Mouse (Mus musculus) cerebellum, adult 9-11 months (tissue): ENCODE results near the gene Rnasel.

ENCODE experiments used
- DNase-seq: peaks from one replicate; pipeline ENCODE4 v3.0.0; 2022

Rnasel gene

DNA sequence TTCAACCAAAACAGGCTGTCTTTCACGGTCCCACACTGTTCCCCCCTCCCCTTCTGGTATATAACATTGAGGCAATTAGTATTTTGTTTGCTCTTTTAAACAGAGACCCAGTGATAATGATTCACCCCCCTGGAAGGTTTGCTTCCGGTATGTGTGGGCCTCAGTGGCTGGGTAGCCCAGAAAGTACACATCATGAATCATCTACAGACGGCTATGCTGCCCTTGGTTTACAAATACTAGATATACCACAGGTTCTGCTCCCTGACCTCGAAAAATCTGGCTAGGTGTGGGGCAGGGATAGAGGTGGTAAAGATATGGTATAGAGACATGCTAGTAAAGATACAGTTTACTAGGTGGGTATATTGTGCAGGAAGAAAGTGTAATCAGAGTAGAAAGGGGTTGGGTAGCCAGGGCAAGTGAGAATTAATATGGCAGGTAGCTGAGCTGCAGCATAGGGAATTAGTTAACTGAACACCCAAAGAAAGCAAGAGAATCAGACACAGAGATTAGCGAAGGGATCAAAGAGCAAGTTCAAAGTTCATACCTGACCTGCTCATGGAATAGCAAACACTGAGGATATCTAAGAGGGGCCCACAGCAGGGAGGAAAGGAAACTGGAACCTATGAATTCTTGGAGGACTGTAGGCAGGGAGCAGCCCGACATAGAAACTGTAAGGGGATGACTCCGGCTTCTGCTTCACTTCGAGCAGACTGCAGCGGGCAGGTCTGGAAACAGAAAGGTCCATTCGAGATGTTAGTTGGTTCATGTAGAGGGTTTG, 21.0 kb downstream of the Rnasel start:
- DNase-seq, result no peak

DNA sequence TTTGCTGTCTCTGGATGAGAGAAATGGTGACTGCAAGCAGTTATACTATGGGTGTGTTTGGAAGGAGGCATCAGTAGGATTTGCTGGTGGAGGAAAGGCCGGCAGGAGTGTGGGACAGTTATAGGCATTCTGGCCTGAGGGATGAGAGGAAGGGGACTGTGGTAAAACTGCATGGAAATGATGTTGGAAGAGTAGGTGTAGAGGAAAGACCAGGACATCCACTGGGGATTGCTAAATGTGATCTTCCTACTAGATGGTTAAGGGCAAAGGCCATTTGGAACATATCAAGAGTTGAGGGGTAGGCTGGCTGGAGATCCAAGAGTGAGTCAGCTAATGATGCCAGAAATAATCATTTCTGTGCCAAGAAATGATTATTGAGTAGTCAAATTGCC, 21.5 kb downstream of the Rnasel start:
- no peak for DNase-seq

DNA sequence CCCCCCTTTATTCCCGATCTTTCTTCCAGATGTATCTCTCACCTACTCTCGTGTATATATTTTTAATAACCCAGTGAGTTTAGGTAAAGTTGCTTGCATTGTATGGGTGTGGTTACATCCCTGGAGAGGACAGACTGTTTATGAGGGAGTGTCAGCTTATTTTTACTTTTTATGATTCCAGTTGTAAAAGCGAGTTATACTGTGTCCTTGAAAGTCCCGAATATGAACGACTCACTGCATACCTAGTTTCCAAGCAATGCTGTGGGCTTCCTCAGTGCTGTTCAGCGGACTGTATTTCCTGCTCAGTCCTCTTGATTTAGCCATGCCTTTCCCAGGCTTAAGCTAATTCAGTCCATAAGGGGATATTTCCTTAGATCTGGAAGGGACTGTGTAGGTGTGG, 25.9 kb downstream of the Rnasel start:
- DNase-seq, result no peak

DNA sequence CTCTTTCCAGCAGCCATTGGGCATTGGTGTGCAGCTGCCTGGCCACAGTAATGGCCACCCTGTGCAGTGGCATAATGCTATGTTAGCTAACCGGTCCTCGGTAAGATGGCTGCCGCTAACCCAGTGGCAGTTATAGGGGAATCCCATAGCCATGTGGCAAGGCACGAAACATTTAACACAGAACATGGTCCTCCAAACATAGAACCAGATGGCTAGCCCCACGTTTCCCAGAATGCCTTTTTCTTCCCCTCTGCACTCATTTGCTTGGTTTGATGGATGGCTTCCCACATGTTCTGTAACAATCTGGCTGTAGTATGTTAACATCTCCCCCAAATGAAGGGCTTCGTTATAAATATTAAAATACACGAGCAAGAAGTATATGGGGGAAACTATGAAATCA, 27.0 kb downstream of the Rnasel start:
- DNase-seq, result no peak

DNA sequence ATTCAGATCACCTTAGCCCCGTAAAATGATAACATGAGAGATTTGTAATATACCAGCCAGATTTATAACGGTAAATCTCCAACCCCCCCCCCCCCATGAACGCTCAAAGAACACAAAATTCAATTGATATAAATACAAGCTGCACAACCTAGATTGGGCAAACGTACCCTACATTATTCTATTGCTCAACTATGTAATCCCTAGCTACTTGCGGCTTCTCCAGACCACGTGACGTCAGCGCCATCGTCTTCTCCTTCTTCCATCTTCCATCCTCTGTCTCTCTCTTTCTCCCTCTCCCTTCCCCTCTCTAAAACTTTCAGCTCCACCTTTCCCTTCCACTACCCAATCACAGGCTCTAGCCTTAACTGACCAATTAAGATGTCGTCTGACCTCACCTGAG, 29.0 kb downstream of the Rnasel start:
- DNase-seq, result no peak

DNA sequence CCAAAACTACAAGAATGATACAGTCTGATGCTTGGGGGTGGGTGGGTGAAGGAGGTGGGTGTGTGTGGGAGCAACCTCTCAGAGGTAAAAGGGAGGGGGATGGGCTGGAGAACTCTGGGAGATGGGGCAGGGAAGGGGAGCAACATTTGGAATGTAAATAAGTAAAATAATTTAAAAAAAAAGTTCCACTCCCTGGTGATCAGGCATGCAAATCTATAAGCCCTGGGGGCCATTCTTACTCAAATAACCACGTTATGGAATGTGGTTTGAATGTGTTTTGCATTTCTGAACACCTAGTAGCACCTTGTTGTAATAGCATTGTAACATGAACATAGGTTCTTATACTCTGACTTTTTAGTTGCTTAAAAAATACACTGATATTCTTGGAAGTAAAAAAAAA, 34.1 kb downstream of the Rnasel start:
- no peak for DNase-seq

DNA sequence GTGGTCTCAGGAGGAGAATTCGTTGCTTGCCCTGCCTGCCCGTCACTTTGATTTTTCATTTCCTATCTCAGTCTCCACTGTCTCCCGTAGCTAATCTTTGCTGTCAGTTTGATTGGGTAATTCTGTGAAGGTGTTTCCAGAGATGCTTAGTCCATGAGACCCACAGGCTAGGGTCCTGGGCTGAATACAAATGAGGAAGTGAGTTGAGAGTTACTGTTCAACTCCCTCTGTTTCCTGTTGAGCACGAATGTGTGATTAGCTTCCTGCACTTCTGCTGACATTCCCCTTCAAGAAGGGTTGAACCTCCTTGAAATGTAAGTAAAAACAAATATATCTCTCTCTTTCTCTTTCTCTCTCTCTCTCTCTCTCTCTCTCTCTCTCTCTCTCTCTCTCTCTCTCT, 36.4 kb downstream of the Rnasel start:
- DNase-seq, result no peak

DNA sequence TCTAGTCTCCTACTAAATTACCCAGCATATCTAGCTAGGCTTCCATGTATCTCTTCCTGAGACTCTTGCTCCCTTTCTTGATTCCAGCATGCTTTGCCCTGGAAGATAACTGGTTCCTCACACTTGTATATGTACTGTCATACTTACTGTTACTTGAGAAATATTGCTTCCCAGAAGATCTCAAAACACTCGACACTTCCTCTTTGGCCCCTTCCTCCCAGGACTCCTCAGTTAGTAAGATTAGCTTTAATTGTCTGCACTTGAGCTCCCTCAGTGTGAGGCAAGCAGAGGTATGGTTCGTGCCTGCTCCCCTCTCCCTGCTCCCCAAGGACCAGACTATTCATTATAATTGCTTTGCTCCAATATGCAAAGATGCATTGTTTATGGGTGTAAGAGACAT, 41.5 kb downstream of the Rnasel start:
- no peak for DNase-seq

DNA sequence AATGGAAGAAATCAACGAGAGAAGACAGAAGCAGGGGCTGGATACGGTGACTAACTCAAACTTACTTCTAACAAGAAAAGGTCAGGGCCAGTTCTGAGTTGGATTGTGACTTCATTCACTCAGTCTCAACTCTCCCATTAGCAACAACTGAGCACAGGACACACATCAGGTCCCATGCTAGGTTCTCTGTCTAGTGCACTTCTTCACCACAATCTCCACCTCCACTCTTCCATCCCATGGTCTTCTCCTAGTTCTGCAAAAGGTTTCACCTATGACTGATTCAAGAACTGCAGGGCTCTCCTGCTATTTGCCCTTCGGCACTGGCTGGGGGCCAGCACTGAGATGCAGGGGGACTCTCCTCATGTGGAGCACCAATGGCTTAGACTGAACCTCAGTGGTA, 45.0 kb downstream of the Rnasel start:
- DNase-seq, result no peak

DNA sequence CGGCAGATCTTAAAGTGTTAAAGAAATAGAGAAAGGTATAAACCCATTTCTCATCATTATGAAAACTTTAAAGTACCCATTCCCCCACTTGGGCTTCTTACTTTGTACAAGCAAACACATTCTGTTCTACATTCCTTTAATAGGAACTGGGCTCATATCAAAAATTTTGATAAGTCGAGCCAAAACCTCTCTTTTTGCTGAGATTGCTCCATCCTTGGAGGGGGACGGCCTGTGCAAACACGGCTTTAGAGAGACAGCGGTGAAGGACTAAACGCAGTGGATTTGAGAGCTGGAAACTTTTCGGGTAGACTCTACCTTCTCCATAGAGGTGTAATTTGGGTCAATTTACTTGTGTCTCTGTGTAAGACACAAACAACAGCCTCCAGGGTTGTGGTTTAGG, 53.5 kb downstream of the Rnasel start:
- no peak for DNase-seq

DNA sequence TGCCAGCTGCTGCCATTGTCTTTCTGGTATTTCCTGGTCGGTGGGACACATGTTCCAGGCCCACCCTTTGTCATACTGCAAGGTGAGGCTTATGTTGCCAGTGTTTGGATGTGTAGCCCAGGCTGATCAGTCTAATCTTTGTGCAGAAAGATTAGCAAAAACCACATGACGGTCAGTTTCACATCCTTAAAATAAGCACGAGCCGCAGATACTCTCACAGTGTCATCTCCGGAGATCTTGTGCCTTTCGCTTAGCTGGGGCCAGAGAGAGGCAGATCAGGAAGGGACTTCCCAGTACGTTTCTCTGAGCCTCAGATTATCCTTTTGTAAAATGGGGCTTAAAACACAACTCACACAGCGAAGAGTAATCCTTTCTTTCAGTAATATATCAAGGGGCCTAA, 54.3 kb downstream of the Rnasel start:
- no peak for DNase-seq

DNA sequence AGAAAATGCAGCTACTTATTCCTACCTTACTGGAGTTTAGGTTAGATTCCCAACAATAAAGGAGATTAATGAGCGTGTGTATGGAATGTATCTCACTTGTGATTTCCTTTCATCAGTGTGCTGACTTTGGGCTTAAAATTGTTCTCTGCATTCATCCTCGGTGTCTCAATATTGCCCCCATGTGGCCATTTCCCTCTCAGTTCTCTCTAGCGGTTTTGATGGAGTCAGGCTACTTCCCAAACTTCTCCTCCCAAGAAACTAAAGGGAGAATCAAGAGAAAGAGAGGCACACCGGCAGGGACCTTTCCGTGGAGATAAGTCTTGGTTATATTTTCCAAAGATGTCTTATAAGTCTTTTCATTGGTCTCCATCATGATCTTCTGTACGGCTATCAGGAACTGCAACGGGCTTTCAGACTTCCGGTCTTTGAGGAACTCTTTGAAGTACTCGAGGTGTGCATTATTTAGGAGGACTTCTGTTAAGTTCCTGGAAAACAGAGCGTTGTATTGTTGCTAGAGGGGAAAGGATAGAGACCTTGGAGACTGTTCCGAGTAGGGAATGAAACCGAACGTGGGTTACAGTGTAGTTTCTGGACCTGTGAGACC, 58.3 kb downstream of the Rnasel start:
- no peak for DNase-seq
